Mouse (Mus musculus): ENCODE data around the gene Hdgf. TPM values are rescaled to one million over a fixed set of nuclear protein-coding genes. Genes with fewer than 3 reads are reported as not detected.

Hdgf gene
- polyA plus RNA-seq, 1 experiment: 279 TPM

DNA sequence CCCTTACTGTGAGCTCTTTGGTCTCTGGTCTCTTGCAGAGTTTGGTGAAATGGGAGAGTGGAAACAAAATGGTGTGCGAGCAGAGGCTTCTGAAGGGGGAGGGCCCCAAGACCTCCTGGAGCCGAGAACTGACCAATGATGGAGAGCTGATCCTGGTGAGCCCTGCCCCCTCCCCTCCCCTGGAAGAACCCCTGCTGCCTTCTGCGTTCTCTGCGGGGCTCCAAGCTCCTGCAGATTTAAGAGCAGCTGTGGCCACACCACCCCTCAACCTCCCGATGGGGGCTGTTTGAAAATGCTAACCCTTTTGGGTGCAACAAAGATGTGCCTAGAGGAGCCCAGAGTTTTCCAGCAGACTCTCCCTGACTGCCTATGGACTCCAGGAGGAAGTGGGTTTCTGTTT is 46.3 kb downstream of the Hdgf start:
- H3K79me2 ChIP-seq (ENCODE audit: control insufficient read depth, insufficient read depth): no peaks in the 10 kb centered on the region
- H3ac ChIP-seq (ENCODE audit: control insufficient read depth, insufficient read length, low read depth): no peak overlapping the region
- no peaks in the 10 kb centered on the region for H3K79me3 ChIP-seq (ENCODE audit: low read depth)
- H3K4me3 ChIP-seq (ENCODE audit: insufficient read depth, poor library complexity, severe bottlenecking): no peak overlapping the region
- no peaks in the 10 kb centered on the region for H3K36me3 ChIP-seq (ENCODE audit: control insufficient read depth, insufficient read depth)
- no peak for TF ChIP-seq MYOG (IDR thresholded peaks at IDR 0.05; ENCODE audit: control insufficient read depth, extremely low read depth, insufficient read length)
- TF ChIP-seq CEBPB (IDR thresholded peaks at IDR 0.05; ENCODE audit: low read depth): no peak
- no peak for TF ChIP-seq CTCF (IDR thresholded peaks at IDR 0.05; ENCODE audit: control insufficient read depth, insufficient read depth, insufficient read length)
- no peaks in the 10 kb centered on the region for H3K27me3 ChIP-seq (ENCODE audit: control insufficient read depth, insufficient read depth, insufficient read length)

DNA sequence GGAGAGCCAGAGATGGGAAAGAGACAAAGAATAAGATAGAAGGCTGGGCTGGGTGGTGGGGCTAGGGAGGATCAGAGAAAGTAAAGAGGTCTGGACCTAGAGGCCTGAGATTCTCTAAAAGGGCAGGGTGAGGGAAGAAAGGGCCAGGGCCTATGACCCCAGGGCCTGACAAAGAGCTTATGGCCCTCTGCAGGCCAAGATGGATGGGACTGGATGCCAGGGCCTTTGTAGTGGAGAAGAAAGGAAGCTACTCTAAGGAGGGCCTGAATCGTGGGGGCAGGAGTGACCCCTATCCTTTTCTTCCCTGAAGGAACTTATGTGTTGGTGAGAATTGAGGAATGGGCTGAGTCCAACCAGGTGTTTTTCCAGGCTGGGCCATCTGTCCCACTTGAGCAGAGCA is 51.9 kb downstream of the Hdgf start:
- H3K36me3 ChIP-seq (ENCODE audit: control insufficient read depth, insufficient read depth): no peaks in the 10 kb centered on the region
- H3K4me3 ChIP-seq (ENCODE audit: insufficient read depth, poor library complexity, severe bottlenecking): no peak overlapping the region
- no peak for TF ChIP-seq CEBPB (IDR thresholded peaks at IDR 0.05; ENCODE audit: low read depth)
- no peak for TF ChIP-seq MAX (IDR thresholded peaks at IDR 0.05)
- TF ChIP-seq USF1 (IDR thresholded peaks at IDR 0.05; ENCODE audit: low read depth): no peak
- TF ChIP-seq FOSL1 (IDR thresholded peaks at IDR 0.05; ENCODE audit: insufficient read depth, low read length, poor library complexity, severe bottlenecking): no peak
- H3K79me2 ChIP-seq (ENCODE audit: control insufficient read depth, insufficient read depth): no peaks in the 10 kb centered on the region
- no peaks in the 10 kb centered on the region for H3K27me3 ChIP-seq (ENCODE audit: control insufficient read depth, insufficient read depth, insufficient read length)
- no peaks in the 10 kb centered on the region for H3K79me3 ChIP-seq (ENCODE audit: low read depth)
- no peak overlapping the region for H3ac ChIP-seq (ENCODE audit: control insufficient read depth, insufficient read length, low read depth)

DNA sequence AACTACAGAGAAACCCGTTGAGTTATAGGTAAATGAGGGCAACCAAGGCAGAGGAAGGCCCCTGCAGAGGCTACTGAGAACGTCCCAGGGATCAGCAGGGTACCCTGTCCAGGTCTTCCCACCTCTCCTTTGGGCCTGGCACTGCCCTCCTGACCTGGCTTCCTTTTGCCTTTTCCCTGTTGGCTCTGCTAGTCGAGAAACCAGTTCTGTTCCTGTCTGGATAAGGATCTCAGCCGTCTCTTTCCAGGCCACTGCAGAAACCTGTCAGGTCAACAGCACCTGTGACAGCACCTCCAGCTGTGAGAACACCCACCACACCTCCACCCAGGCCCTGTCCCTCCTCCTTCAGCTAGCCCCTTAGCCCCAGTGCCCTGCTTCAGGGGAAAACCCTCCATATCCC is 52.4 kb downstream of the Hdgf start:
- H3K79me2 ChIP-seq (ENCODE audit: control insufficient read depth, insufficient read depth): no peaks in the 10 kb centered on the region
- H3K36me3 ChIP-seq (ENCODE audit: control insufficient read depth, insufficient read depth): no peaks in the 10 kb centered on the region
- no peak overlapping the region for H3K4me3 ChIP-seq (ENCODE audit: insufficient read depth, poor library complexity, severe bottlenecking)
- no peaks in the 10 kb centered on the region for H3K27me3 ChIP-seq (ENCODE audit: control insufficient read depth, insufficient read depth, insufficient read length)
- H3K79me3 ChIP-seq (ENCODE audit: low read depth): no peaks in the 10 kb centered on the region
- H3ac ChIP-seq (ENCODE audit: control insufficient read depth, insufficient read length, low read depth): no peak overlapping the region
- no peak for TF ChIP-seq USF1 (IDR thresholded peaks at IDR 0.05; ENCODE audit: low read depth)
- no peak for TF ChIP-seq MAX (IDR thresholded peaks at IDR 0.05)
- no peak for TF ChIP-seq MYOD1 (IDR thresholded peaks at IDR 0.05; ENCODE audit: control insufficient read depth, insufficient read length, low read depth)
- no peak for TF ChIP-seq CEBPB (IDR thresholded peaks at IDR 0.05; ENCODE audit: low read depth)
- TF ChIP-seq MYOG (IDR thresholded peaks at IDR 0.05; ENCODE audit: control insufficient read depth, extremely low read depth, insufficient read length): no peak
- no peak for TF ChIP-seq FOSL1 (IDR thresholded peaks at IDR 0.05; ENCODE audit: insufficient read depth, low read length, poor library complexity, severe bottlenecking)
- no peak for TF ChIP-seq CTCF (IDR thresholded peaks at IDR 0.05; ENCODE audit: control insufficient read depth, insufficient read depth, insufficient read length)

DNA sequence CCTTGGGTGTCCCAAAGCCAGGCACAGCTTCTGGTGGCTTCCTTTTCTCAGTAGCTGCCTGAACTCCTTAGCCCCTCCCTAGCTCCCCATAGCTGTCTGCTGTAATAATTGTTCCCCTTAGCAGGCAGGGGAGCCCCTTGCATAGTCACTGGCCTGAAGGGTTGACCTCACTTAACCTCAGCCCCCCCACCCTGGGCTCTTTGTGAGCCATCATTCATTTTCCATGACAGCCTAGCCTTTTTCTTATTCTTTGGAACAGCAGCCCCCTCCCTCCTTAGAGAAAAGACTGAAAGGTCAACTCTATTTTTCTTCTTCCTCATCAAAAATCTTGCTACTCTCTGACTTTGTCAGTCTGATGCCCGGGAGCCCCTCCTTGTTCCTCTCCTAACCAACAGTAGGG is 52.8 kb downstream of the Hdgf start:
- no peak for TF ChIP-seq MYOD1 (IDR thresholded peaks at IDR 0.05; ENCODE audit: control insufficient read depth, insufficient read length, low read depth)
- no peak for TF ChIP-seq CTCF (IDR thresholded peaks at IDR 0.05; ENCODE audit: control insufficient read depth, insufficient read depth, insufficient read length)
- H3K36me3 ChIP-seq (ENCODE audit: control insufficient read depth, insufficient read depth): no peaks in the 10 kb centered on the region
- H3ac ChIP-seq (ENCODE audit: control insufficient read depth, insufficient read length, low read depth): no peak overlapping the region
- H3K79me2 ChIP-seq (ENCODE audit: control insufficient read depth, insufficient read depth): no peaks in the 10 kb centered on the region
- H3K4me3 ChIP-seq (ENCODE audit: insufficient read depth, poor library complexity, severe bottlenecking): no peak overlapping the region
- no peaks in the 10 kb centered on the region for H3K79me3 ChIP-seq (ENCODE audit: low read depth)
- no peaks in the 10 kb centered on the region for H3K27me3 ChIP-seq (ENCODE audit: control insufficient read depth, insufficient read depth, insufficient read length)

- no peaks in the 10 kb centered on the region for H3K79me3 ChIP-seq (ENCODE audit: low read depth)
- H3K36me3 ChIP-seq (ENCODE audit: control insufficient read depth, insufficient read depth): no peaks in the 10 kb centered on the region
- H3K4me3 ChIP-seq (ENCODE audit: insufficient read depth, poor library complexity, severe bottlenecking): no peak overlapping the region
- TF ChIP-seq FOSL1 (IDR thresholded peaks at IDR 0.05; ENCODE audit: insufficient read depth, low read length, poor library complexity, severe bottlenecking) (no peak), MAX (IDR thresholded peaks at IDR 0.05) (no peak), CTCF (IDR thresholded peaks at IDR 0.05; ENCODE audit: control insufficient read depth, insufficient read depth, insufficient read length) (no peak), MYOG (IDR thresholded peaks at IDR 0.05; ENCODE audit: control insufficient read depth, extremely low read depth, insufficient read length) (no peak), CEBPB (IDR thresholded peaks at IDR 0.05; ENCODE audit: low read depth) (no peak), MYOD1 (IDR thresholded peaks at IDR 0.05; ENCODE audit: control insufficient read depth, insufficient read length, low read depth) (no peak), USF1 (IDR thresholded peaks at IDR 0.05; ENCODE audit: low read depth) (no peak)
- no peaks in the 10 kb centered on the region for H3K79me2 ChIP-seq (ENCODE audit: control insufficient read depth, insufficient read depth)
- no peaks in the 10 kb centered on the region for H3K27me3 ChIP-seq (ENCODE audit: control insufficient read depth, insufficient read depth, insufficient read length)
- H3ac ChIP-seq (ENCODE audit: control insufficient read depth, insufficient read length, low read depth): no peak overlapping the region
Observed at GRCm38 (mm10) chr3:87959371-87959770, 53.2 kb downstream of the Hdgf start.

- Histone ChIP-seq H3K79me2 (ENCODE audit: control insufficient read depth, insufficient read depth) (no peaks in the 10 kb centered on the region), H3K79me3 (ENCODE audit: low read depth) (no peaks in the 10 kb centered on the region), H3K27me3 (ENCODE audit: control insufficient read depth, insufficient read depth, insufficient read length) (no peaks in the 10 kb centered on the region), H3K4me3 (ENCODE audit: insufficient read depth, poor library complexity, severe bottlenecking) (no peak overlapping the region), H3ac (ENCODE audit: control insufficient read depth, insufficient read length, low read depth) (peak overlapping the region; percentile 22), H3K36me3 (ENCODE audit: control insufficient read depth, insufficient read depth) (no peaks in the 10 kb centered on the region)
- TF ChIP-seq MAX (IDR thresholded peaks at IDR 0.05) (no peak), MYOD1 (IDR thresholded peaks at IDR 0.05; ENCODE audit: control insufficient read depth, insufficient read length, low read depth) (no peak), CTCF (IDR thresholded peaks at IDR 0.05; ENCODE audit: control insufficient read depth, insufficient read depth, insufficient read length) (no peak), MYOG (IDR thresholded peaks at IDR 0.05; ENCODE audit: control insufficient read depth, extremely low read depth, insufficient read length) (no peak), CEBPB (IDR thresholded peaks at IDR 0.05; ENCODE audit: low read depth) (no peak), USF1 (IDR thresholded peaks at IDR 0.05; ENCODE audit: low read depth) (no peak)
Observed at GRCm38 (mm10) chr3:87960191-87960585, 54.1 kb downstream of the Hdgf start.

Measured in C2C12 (cell line).